Mouse (Mus musculus) testis, postnatal 14 days (tissue): ENCODE measurements around the gene Mnd1.

Experiments used
- DNase-seq: peaks from one replicate; pipeline ENCODE4 v3.0.0; 2021; ENCODE audit warnings: low spot score

Gene Mnd1

DNA sequence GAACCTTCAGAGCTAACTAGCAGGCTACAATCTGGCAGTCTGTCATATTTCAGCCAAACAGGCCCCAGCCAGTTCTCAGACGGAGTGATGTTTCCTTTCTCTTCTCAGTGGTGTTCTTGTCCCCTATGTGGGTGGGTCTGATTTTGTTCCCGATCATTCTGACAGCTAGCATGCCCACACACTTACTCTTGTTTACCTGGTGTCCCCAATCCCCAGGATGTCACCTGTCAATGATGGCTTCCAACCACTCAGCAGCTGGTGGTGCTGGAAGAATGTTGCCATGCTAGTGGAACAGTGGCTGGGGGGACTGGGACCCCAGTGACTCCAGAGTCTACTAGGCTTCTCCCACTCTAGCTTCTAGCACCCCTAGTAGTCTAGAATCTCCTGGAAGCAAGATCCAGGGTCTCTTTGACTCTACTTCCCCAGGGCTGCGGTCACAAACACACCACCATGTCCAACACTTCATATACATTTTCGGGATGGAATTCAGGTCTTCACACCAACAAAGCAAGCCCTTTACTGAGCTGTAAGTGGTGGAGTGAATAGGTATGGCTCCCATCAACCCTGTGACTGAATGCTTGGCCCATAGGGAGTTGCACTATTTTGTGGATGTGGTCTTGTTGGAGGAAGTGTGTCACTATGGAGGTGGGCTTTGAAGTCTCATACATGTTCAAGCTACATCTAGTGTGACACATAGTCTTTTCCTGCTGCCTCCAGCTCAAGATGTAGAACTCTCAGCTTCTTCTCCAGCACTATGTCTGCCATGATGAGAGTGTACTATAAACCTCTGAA is 2.2 kb upstream of the Mnd1 start:
- DNase-seq: no peak

DNA sequence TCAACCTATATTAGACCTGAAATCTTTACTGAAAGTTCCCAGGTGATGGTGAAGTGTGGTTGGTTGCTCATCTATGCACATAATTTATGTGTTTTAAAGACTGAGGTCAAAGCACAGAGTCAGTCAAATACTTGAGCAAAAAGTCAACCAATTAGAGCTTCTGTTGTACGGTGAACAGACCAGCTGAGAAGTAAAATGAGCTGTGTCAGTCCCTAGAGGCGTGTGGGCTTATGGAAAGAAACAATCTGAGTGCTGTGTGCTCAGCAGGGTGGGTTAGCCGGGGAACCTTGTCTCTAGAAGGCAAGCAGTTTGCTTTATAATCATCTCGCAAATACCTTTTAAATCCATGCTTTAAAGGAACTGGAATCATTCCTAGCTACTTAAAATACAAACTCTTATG is 1.4 kb upstream of the Mnd1 start:
- DNase-seq: no peak

DNA sequence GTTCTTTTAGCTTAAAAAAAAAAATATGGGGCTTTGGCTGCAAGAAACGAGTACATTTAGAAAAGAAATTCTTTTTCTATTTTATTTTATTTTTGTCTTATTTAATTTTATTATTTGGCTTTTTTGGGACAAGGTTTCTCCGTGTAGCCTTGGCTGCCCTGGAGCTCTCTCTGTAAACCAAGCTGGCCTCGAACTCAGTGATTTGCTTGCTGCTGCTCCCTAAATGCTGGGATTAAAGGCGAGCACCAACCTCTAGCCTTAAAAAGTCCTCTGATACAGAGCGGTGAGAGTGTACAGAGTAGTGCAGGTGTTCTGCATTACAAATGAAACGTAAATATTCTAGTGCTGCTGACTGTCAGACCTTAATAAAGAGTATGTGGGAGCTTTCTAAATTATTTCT is 519 bp upstream of the Mnd1 start:
- no peak for DNase-seq

DNA sequence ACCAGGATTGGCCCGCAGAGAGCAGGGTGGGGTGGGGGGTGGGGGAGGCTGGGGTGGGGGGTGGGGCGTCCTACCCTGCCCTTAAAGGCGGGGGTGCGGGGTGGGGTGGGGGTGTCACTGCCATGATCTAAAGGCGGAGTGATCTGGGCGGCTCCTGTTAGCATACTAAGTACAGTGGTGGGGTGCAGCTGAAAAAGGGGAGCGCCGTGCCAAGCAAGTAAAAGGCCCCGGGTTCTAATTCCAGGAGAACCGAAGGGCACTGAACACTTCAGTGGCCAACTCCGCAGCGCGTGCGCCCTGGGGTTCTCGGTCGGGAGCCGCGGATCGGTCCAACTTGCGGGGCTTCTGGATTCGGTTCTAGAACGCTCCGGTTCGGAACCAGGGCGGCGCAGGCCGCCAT is 440 bp downstream of the Mnd1 start:
- no peak for DNase-seq

DNA sequence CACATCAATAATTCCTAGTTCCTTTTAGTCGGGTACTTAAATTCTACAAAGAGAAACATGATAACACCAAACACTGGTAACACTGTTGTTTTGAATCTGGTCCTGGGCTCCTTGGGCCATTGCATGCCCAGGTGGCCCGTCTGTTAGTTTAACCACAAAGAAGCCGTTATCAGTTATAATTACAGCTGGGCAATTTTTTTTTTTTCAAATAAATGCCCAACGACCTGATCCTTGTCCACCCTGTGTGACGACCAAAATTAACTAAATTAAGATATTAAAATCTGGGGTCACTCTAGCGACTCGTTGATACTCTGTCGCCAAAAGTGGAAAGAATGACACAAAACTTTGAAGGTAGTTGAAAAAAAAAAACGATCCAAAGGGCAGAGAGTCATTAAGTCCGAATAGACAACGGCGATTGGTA is 855 bp downstream of the Mnd1 start:
- DNase-seq: peak; percentile 18

DNA sequence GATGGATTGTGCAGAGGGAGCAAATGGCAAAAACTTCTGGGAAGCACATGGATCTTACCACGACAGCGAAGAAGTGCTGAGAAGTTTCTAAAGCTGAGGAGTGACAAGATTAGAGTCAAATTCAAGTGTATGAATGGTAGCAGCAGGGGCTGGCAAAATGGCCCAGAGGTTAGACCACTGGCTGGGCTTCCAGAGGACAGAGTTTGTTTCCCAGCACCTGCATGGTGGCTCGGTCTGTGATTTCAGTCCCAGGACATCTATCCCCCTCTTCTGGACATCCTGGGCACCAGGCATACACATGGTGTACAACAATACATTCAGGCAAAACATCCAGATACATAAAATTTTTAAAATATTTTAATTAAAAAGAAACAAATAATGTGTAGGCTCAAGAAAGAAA is 5.8 kb downstream of the Mnd1 start:
- DNase-seq: no peak

DNA sequence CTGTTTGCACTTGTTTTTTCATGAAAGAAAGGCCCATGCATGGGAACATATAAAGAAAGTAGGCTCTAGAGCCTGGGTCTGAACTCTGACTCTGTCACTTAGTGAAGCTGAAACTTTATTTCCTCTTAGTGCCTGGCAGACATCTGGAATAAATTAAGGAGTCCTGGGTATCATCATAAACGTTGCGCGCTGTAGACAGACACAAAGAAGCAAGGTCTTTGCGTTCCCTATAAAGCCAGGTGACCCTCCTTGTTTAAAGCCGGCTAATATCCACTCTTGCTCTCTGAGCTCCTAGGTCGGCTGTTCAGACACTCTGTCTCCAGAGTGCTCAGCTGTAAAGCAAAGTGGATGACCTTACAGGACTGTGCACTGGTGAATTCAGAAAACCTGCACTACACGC is 14.6 kb downstream of the Mnd1 start:
- DNase-seq: no peak

DNA sequence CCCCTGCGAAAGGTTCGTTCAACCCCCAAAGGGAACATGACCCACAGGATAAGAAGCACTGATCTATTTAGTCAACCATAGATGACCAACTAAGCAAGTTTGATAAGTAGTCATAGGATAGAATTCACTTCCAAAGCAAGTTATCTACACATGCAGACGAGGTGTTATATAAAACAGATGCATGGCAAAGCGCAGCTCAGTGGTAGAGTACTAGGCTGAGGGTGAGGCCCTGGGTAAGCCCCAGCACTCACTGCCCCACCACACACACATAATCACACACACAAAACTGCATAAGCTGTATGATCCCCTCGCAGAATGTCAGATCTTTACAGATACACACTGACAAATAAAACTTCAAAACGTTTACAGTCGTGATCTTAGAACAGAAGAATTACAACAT is 19.1 kb downstream of the Mnd1 start:
- no peak for DNase-seq

DNA sequence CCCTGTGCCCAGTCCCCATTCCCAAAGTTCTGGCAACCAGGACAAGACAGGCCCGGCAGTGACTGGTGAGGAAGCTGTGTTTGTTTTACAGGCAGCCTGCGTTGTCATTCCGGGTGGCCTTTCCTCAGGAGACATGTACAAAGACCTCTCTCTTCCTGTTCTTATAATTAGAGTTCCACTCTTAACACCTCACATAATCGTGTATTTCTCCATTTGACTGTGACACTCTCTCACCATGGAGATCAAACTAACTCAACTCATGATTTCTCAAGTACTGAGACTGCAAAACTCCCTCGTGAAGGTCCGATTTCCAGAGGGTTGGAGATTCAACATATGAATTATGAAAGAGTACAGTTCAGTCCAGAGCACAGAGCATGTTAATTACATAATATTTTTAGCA is 19.7 kb downstream of the Mnd1 start:
- DNase-seq: no peak

DNA sequence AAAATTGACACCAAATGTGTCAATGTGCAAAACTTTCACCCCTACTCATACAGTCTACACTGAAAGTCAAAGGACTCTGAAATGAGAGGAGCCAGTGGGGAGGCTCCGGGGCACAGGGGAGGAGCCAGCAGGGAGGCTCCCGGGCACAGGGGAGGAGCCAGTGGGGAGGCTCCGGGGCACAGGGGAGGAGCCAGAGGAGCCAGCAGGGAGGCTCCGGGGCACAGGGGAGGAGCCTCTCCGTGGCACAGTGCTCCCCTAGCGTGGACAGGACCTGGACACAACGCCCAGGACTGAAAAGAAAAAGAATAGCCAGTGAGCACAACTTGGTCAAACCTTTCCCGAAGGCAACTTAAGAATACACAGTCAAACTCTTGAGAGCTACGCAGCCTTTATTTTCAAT is 20.2 kb downstream of the Mnd1 start:
- no peak for DNase-seq

DNA sequence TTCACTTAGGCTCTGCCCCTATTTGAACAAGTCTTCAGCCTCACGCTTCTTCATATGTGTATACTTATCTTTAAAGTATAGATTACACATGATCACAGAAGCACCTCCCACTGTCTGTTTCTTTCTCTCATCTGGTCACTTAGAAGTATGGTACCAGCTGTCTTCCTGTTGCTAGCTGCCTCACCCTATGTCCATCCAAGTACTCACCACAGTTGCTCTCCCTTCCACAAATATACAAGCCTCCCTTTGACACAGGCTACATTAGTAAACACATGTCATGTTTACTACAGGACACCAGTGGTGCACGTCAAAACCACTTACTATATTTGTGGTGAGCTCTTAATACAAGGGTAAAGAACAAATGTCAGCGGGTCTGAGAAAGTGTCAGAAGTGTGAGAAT is 24.2 kb downstream of the Mnd1 start:
- no peak for DNase-seq

DNA sequence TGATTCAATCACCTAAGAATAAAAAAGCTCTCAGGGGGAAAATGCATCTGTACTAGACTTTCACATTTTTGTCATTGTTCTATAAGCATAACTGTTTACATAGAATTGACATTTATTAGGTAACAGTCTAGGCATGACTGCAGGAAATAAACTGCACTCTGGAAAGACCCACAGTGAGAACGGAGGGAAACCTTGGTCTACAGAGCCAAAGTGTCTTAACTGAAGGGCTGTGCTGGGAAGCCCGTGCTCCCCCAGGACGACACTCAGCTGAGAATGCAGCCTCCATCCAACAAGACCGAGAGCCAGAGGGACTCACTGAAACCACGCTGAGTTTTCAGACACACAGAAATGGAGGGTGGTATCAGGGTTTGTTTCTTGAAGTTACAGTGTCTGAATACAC is 24.8 kb downstream of the Mnd1 start:
- DNase-seq: no peak

DNA sequence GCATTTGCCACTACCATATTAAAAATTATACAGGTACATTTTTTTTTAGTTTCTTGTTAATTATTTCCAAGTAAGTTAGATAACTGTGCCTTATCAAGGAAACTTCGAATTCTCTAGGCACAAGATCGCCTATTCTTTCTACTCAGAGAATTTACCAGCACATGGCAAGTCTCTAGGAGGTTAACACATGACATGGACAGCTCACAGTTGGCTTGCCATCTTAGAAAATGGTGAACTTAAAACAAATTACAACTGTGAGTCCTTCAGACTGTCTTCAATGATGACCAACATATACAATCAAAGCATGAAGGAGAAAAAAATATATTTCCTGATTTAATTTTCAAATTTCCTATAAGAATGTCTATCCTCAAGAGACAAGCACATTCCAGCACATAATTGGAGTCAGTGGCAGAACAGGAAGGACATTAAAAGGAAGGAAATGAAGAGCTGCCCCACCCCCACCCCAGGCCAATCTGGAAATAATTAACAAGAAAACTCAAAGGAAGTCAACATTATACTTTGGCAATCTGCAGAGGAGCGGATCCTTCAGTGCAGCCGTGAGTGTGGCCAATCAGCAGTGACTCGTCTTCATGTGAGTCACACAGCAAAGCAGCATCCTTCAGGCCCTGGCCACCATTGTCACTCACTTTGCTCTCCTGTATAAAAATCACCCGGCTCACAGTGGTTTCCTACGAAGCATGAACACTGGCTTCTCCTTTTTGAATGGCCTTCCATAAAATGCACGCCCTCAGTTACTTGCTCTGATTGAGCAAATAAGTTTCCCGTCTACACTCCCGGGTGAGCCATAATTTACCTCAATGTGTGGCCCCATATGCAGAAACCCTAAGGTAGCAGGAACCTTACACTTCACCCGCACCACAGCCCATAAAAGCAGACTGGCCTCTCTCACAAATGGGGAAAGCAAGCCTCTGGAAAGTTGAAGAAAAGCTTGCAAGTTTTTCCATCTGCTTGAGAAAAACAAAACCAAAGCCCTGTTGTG is 26.4 kb downstream of the Mnd1 start:
- no peak for DNase-seq

DNA sequence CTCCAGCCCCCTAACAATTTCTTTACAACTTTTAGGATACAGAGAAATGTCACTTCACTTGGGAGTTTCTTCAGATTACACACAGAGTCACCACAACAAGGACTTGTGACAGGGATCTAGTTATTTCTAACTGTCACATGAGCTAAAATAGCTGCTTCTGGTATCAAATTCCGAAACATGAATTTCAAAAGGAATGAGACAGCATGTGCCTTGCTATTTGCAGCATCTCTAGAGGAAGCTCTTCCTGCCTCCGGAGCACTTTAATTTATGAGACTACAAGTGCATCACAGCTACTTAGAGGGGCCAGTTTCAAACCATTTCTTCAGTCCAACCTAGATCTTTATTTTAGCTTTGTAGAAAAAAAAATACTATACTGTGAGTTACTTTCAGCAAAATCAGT is 28.2 kb downstream of the Mnd1 start:
- no peak for DNase-seq

DNA sequence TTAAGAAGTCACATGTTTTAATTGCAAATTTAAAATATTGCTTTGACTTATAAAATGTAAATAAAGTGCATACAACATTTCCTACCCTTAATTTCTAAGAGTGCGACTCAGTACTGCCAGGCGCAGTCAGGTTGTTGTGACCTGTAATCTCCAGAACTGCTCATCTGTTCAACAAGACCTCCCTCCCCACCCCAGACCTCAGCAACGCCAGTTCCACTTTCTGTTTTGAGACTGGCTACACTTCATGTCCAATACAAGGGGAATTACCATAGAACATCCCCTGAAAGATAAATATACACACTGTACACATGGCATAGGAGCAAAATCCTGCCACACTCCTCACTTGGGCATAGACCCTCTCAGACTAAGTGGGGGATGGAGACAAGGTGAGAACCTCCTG is 28.9 kb downstream of the Mnd1 start:
- no peak for DNase-seq

DNA sequence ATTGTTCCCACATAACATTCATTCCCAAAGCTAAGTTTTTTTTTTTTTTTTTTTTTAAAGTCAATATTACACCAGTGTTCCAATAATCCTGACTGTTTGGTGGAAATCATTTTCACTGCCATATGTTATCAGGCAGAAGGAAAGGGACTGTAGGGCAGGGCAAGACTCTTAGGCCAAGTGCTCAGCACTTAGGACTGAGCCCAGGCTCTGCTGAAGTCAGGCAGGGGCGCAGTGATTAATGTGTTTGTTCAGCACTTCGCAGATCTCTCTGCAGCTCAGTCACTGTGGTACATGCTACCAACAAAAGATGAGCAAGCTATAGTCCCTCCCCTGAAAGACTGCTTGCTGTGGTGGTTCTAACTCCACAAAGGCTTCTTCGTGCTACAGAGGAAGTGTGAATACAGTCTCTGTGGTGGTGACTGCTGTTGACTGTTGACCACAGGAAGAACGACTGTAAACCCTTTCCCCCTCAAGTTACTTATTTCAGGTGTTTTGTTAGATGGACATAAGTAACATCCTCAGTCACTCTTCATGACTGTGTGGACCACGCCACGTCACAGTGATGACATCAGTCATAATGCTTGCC is 29.8 kb downstream of the Mnd1 start:
- no peak for DNase-seq

DNA sequence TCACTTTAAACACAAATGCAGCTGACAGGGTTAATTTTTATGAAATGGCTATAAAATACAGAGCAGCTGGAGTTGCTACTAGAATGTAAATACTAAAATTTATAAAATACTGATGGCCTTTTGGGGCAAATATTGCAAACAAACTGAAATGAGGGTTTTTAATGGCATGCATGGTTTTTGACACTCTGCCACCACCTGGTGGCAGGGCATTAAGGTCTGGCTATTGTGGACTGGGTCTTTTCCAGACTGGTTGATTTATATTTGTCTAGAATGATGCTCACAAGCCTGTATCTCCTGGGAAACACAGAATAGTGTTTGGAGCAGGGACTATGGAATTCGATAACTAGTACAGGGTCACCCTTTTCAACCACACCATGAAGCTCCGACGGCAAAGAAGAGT is 32.1 kb downstream of the Mnd1 start:
- no peak for DNase-seq

DNA sequence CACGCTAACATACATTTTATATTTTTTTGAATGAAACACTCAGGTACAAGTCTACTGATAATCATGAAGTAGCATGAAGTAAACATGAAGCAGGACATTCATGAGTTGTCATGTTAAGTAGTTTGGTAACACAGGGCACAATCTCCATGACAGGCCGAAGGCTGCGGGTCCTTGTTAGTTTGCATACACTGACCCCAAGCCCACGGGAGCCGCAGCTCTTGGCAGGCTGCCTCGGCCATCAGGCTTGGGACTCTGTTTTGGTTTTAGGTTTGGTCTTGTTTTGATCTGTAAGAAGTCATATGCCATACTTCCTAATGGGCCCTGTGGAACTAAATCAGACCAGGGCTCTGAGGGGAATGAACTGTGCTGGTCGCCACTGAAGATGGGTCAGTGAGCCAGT is 36.9 kb downstream of the Mnd1 start:
- DNase-seq: no peak

DNA sequence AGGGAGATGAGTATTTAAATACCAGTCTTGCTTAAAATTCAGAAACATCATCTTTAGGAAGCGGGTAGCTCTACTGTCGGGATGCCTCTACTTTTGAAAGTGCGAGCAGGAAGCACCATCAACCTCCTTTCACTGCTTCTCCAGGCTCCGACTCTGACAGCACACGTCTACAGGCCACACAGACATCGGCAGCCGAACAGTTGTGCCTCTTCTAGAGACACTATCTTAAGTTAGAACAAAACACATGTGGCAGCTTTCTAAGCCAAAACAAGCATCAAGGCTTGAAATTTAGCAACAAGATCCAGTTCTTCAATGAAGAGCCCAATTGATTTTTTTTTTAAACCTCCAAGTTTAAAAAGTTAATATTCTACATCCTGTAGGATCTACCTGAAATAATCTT is 37.4 kb downstream of the Mnd1 start:
- no peak for DNase-seq

DNA sequence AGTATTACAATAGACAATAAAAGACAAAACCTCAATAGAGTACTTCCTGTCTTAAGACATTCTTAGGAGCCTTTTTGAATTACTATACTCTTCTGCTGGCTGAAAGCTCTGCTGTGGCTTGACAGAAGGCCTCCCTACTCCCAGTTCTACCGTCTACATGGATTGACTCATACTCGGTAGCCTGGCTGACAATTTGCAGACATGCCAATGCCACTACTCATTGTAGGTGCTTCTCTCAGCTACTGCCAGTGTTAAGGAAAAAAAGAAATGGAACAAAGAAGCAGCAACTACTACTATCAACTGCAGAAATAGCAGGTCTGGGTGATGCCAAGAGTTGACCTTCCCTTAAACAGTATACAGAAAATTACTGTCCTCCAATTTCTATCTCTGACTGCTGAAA is 47.0 kb downstream of the Mnd1 start:
- no peak for DNase-seq

DNA sequence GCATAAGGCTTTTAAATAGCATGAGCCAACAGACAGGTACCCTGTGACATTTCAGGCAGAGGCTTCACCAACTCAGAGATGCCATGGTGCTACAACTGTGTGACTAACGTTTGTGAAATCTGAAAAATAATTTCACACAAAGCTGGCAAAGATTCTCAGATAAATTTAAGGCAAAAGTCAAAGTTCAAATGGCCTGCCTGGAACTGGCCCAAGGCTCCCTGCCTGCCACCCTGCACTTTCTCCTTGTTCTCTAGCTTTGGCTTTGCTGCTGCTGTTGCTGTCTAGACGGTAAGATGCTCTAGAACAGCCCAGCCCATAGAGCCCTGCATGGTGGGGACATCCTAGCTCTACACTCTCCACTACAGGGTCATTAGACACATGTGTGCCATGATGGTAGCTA is 49.5 kb downstream of the Mnd1 start:
- DNase-seq: no peak

DNA sequence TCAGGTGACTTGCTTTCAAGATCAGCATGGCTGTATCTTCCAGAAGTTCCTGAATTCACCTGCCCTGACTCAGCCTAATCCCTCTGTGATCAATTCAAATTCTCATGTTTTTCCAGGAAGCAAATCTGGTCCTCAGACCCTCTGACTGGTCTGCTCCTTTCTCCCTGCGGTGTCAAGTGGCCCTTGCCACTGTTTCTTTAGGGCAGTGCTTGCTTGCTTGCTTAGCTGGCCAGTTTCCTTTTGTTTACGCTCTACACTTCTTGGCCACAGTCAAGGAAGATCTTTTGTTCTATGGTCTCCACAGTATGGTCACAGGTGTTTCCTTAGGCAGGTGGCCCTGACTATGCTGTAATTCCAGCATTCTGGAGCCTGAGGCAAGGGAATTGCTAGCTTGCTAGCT is 52.0 kb downstream of the Mnd1 start:
- DNase-seq: no peak

DNA sequence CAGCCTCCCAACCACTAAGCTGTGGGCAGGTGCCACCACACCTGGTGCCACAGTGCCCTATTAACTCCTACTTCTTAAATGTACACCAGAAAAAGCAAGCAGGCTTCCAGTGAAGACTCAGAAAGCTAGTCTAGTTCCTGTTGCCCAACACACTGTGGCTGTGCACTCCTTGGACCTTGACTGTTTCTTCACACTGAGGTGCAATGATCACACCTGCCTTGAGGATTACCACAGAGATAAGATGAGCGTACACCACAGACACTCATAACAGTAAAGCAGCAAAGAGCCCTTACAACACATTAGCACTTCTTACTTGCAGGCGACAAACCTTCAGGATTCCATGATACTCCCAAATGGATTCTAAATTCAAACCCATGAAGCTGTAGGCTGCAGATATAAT is 62.7 kb downstream of the Mnd1 start:
- no peak for DNase-seq
